Mouse (Mus musculus): Measurements from ENCODE around the gene Crnkl1.
A peak's percentile ranks its signal among the peaks of the same experiment; 100 is the strongest.

Gene Crnkl1

DNA sequence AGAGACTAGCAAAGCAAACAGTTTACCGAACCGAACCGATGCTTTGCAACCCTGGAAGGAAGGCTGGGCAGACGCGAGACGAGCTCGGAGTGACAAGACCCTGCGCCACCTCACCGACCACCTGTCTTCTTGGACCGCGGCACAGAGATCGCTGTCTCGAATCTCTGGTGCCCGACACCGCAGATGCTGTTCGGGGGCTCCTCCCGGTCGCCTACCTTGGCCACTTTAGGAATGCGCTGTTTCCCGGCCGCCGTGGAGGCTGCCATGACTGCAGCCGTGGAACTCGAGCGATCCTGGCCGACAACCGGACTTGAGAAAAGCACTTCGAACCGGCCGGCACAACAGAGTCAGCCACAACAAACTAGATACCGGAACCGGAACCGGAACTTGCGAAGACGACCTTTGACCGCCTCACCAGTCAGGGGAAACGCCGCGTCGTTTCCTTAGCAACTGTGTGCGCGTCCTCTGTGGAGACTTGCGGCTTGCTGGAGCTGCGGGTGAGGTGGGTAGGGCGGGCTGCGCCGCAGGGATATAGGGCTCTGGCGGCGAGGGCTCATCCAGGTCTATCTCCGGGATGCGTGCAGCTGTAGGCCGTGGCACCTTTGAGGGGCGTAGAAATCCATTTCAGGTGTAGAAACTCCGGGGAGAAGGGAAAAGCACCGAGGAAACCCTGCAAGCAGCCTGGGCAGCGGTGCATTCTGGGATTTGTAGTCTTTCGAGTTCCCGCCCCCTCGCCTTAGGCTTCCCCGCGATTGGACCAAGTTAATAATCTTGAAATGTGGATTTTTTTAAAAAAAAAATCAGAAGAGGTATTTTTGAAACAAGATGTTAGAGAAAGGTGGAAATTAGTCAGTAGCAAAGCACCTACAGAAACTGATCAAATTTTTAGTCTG lies at the start of gene Crnkl1, which contains the start of gene Cfap61:
Gene Crnkl1 (minus strand): TSS at position 676 of the 893 bp plus-strand sequence.
Gene Cfap61 (plus strand): TSS at position 446 of the 893 bp plus-strand sequence.
- DNase-seq (ENCODE audit: low read depth, low spot score) = peak; percentile 97

GRCm38 (mm10) chr2:145982317-145983045 lies 47.7 kb upstream of the Crnkl1 start:
- no peak for DNase-seq (ENCODE audit: low read depth, low spot score)

GRCm38 (mm10) chr2:145981699-145982112 lies 46.9 kb upstream of the Crnkl1 start:
- no peak for DNase-seq (ENCODE audit: low read depth, low spot score)

DNA sequence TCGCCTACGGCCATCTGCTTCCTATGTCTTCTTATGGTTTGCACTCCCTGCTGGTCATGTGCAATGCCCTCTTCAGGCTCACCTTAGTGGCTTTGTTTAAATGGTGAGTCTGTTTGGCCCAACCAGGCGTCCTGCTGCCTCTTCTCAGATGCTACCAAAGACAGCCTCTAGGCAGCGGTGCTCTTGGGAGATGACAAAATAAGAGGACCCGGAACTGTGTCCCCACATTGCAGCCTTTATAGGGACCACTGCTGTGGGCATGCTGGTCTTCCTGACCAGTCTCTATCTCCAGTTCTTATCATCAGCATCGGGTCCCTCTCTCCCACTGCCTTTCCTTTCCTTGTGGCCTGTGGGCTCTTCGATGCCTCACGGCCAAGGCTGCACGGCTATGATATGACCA lies 46.1 kb upstream of the Crnkl1 start:
- no peak for DNase-seq (ENCODE audit: low read depth, low spot score)

DNA sequence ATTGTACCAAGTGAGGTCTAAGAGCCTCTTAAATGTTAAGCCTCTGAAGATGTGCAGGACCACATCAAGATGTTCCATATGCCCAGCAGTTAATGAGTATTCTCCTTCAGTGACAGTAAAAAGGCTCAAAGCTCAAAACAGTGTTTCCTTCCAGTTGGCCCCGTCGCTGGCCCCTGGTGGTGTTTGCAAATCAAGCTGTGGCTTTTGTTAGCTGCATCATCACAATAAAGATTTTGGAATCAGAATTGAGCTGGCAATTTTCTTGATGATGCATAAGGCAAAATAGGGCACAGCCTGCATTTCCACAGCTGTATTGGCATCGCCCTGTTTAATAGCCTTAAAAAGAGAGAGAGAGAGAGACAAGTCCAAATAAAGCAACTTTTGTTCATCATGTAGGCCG lies 44.8 kb upstream of the Crnkl1 start:
- no peak for DNase-seq (ENCODE audit: low read depth, low spot score)

GRCm38 (mm10) chr2:145972571-145972970 lies 37.8 kb upstream of the Crnkl1 start:
- no peak for DNase-seq (ENCODE audit: low read depth, low spot score)

- no peak for DNase-seq (ENCODE audit: low read depth, low spot score)
These were observed 36.6 kb upstream of the Crnkl1 start for GRCm38 (mm10) chr2:145971237-145972010.

GRCm38 (mm10) chr2:145970751-145971150 lies 35.9 kb upstream of the Crnkl1 start:
- no peak for DNase-seq (ENCODE audit: low read depth, low spot score)

DNA sequence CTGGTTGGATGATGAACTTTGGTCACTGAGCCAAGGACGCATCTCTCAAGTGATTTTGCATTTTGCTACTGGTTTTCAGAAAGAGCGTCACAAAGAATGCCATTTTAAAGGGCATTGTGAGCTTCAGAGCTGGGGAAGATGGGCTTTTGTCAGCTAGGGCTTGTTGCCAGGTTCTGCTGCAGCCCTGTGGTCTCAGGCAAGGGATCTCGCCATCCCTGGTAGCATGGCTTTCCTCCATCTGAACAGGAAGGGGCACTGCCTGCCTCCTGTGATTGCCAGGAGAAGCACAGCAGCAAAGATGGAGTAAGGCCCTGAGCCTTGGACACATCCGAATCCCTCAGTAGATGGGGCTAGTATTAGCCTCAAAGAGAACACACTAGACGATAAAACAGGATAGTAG lies 27.0 kb upstream of the Crnkl1 start:
- no peak for DNase-seq (ENCODE audit: low read depth, low spot score)

DNA sequence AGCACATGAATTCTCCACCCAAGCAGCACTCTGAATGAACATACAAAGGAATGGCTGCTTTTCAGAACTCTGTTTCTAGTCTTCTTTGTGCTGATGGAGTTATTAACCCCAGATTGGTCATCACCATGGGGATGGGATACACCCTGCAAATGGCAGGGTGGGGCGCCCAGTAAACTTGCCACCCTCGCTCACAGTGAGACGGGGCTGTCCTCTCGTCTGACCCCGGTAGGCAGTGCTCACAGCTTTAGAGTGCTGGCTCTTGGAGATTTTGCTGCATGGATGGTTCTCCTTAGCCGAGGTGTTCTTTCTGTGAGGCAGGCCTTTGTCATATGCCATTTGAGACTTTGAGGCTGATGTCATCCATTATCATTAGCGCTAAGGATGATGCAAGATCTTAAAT lies 23.7 kb upstream of the Crnkl1 start:
- no peak for DNase-seq (ENCODE audit: low read depth, low spot score)

GRCm38 (mm10) chr2:145958097-145958496 lies 23.3 kb upstream of the Crnkl1 start:
- no peak for DNase-seq (ENCODE audit: low read depth, low spot score)

GRCm38 (mm10) chr2:145957450-145957849 lies 22.6 kb upstream of the Crnkl1 start:
- peak; percentile 45 for DNase-seq (ENCODE audit: low read depth, low spot score)

DNA sequence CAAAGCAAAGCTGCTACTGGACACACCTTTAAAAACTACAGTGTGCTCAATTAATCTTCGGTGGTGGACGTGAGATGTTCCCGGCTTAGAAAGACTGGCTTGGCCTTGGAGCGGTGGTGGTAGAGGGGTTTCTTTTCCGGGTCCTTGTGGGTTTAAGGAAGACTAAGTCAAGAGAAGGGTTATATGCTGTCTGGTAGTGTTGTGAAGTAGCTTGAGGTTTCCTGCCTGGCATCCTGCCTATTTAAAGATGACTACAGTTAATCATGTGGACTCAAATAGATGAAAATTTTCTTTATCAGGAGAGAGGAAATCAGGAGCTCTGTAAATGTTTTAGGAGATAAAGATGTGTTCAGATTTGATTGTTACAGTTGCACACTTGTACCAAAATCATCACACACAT lies 21.5 kb upstream of the Crnkl1 start:
- DNase-seq (ENCODE audit: low read depth, low spot score) = no peak

DNA sequence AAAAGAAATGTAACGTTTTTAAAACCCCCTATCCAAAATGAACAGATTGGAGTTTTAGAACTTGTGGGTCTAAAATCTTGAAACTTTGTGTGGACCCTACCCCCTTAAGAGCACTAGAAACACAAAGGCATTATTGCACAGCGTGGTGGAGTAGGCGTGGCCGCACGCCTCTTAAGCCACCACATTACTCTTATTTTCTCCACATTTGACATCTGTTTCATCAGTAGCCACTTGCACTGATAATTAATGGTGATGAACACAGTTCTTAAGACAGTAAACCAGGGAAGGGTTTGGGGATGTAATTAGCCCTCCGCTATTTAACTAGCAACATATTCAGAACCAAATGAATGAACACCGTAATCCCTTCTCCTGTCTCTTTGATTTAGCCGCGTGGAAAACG lies 21.0 kb upstream of the Crnkl1 start:
- DNase-seq (ENCODE audit: low read depth, low spot score) = no peak

DNA sequence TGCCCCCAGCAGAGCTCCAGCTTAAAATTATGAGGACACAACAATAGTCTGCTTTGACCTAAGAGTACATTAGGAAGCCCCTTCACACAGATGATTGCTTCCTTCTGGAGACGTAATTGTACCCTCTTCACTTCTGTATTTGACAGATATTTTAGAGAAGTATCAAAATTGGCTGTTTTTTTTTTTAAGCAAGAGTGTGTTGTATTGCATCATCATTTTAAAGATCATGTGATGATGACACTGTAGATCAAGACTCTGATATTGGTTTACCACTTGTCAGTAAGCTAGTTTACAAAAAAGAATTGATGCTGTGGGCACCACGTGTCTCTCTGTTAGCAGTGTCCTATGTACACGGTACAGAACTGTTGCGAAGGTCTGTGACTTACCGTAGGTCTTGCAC lies 17.9 kb upstream of the Crnkl1 start:
- DNase-seq (ENCODE audit: low read depth, low spot score) = no peak

GRCm38 (mm10) chr2:145950239-145950638 lies 15.4 kb upstream of the Crnkl1 start:
- DNase-seq (ENCODE audit: low read depth, low spot score) = no peak

DNA sequence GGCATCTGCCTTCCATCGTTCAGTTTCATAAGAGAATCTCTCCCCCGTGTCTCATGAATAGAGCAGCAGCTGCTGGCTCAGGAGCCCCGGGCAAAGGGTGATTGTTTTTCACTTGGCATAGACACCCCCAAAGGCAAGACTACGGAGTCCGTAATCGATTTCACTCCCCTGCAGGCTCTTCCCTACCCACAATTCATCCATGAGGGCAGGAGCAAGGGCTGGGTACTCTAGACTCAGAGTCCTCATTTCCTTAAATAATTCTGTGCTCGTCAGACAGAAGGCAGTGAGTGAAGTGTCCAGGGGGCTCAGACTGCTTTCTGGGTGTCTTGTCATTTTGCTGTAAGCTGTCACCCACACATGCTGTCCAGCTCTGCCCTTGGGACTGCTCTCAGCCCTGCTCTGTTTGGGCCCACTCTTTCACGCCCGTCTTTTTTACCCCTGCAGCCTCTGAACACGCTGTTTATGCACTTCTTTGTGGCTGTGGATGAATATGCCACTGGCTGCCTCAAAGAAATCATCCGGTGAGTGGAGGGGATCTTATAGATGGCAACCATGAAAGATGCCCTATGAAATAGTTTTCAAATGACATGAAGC lies 14.8 kb upstream of the Crnkl1 start:
- DNase-seq (ENCODE audit: low read depth, low spot score) = no peak

GRCm38 (mm10) chr2:145948402-145948954 lies 13.7 kb upstream of the Crnkl1 start:
- DNase-seq (ENCODE audit: low read depth, low spot score) = no peak

DNA sequence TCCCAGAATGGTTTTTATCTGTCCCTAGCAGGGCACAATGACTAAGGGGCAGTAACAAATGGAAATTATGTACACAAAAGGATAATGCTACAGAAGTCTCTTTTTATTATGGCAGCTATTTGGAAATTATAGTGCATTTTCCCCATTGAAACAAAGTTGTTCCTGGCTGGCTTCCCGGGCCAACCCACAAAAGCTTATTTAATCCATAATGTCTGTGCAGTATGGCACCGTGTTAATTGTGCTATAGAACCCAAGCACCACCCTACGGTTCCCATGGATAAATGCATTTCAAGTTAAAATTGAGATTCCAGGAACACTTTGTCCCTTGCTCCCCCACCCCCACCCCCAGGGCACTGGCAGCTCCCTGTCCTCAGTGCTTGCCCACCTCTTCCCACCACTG lies 9.5 kb upstream of the Crnkl1 start:
- no peak for DNase-seq (ENCODE audit: low read depth, low spot score)

- DNase-seq (ENCODE audit: low read depth, low spot score) = peak; percentile 23
These were observed 6.6 kb upstream of the Crnkl1 start for GRCm38 (mm10) chr2:145941403-145941802.

- DNase-seq (ENCODE audit: low read depth, low spot score) = no peak
These were observed 2.2 kb upstream of the Crnkl1 start for GRCm38 (mm10) chr2:145936975-145937374.

All from R1 (cell line).